Mouse (Mus musculus): ENCODE measurements at regions not wholly inside any gene's neighbourhood (a gene's known extent, or its start where the extent isn't known, plus 50 kb on each side); places are given as distances from the start of the nearest gene placed in this dataset.

DNA sequence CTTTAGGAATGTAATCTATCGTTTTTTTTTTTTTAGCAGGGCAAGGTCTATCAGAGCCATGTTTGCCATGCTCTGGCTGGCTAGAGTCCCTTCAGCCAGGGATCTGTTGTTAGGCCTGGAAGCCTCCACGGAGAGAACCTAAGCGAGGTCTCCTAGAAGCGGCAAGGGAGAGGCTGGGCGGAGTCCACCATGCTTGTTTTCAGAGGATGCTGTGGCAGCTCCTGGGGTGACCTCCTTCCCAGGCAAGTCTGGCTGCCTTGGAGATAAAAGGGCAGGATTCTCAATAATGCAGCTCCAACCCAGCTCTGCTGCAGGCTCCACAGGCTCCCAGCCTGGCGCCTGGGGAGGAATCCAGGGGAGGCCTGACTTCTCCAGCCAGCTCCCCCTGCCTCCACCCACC, 86.2 kb upstream of the Csf3r start:
- no peak for DNase-seq (ENCODE audit: low spot score)

DNA sequence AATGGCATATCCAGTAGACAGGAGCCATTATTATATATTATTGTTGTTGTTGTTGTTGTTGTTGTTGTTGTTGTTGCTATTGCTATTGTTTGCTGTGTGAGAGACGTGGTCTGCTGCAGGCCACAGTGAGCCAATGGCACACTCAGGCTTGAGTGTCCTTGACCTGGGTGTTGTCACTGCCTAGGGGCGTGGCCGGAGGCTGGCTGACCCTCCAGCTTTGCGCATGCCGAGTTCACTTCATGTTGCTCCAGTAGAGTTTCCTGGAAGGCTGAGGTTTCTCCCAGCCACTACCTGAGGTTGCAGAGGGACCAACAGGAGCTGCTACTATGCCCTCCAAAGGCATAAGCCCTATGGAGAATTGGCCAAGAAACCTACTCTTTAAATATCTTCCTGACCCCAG, 83.1 kb upstream of the Csf3r start:
- DNase-seq (ENCODE audit: low spot score), result no peak

DNA sequence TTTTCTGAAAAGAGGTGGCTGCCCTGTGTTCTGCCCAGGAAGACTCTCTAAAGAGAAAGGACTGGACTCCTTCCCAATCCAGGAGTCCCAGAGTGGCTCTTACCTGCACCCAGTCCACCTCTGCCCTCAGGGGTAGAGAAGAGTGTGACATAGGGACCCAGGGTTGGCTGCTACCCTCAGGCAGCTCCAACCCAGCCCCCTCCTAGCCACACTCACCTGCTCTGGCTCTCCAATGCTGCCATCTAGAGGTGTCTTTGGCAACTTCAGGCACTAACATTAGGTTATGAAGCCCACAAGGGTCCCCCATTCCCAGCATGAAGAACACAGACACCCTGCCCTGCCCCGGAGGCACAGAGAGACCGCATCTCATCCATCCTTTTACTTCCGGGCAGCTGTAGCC, 82.4 kb upstream of the Csf3r start:
- DNase-seq (ENCODE audit: low spot score), result peak; percentile 44

DNA sequence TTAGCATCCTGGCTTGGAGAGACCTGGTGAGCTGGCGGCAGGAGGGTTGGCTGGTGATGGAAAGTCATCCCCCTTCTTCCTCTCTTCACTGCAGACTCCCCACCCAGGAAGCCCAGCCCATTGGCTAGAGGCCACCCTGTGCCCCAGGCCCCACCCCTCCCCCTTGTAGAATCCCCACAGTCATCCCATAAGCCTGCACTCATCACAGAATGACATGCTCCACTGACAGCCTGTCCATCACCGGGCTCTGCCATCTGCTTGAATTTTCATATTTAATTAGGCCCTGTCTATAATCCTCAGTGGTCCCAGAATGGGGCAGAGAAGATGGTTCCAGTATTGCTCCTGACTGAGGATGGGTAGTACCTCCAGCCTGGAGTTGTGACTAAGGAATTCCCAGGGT, 79.3 kb upstream of the Csf3r start:
- no peak for DNase-seq (ENCODE audit: low spot score)

DNA sequence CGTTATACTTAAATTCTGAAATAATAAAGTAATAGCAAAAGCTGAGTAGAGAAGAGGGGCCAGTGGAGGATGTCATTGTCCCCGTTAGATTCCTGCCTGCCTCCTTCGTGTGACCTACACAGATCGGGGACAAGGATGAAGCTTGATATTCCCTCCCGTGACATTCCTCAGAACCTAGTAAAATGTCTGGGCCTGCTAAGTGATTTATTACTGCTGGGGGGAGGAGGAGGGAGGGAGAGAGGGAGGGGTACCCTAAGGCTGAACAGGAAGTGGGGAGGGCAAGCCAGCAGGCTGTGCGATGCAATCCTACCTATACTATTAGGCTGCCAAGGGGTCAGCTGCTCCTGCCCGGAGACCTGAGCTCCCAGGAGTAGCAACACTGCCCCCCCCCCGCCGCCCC, 64.9 kb upstream of the Csf3r start:
- DNase-seq (ENCODE audit: low spot score), result no peak

DNA sequence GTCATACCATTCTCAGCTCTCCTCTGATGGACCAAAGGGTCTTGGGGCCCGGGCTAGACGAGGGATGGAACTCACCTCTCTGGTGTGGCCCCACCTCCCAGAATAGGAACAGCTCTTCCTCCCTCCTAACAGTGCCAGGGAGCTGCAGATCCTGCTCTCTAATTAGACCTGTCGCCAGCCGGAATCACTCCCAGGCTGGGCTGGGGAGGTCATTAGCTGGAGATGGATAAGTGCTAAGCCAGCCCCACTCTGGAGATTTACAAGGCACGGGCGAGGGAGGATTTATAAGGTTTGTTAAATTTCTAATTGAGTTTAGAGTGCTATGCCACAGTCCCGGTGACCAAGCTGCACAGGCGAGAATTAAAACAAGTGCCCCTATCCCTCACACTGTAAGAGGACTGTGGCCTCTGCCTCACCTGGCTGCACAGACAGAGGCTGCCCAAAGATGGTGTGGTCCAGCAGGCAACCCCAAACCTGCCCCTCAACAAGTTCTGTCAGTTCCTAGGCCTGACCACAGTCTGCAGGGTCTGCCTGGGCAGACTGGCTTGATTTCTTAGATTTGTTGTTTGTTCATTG, 63.6 kb upstream of the Csf3r start:
- DNase-seq (ENCODE audit: low spot score), result no peak

DNA sequence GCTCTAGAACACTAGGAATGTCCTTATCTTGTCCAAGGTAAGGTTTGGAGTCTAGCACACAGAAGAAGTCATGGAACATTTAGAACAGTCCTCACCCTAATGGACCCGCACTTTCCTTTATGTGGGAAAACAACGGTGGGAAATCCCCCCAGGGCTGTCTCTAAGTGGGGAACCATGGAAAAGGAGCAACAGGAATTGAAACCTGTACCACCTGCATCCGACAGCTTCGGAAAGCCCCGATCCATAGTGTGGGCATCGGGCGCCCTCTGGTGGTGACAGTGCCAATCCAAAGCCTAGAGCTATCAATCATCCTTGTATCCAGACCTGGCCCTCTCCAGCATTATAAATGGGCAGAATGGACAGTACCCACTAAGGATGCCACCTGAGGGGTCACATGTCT, 61.7 kb upstream of the Csf3r start:
- peak; percentile 62 for DNase-seq (ENCODE audit: low spot score)
